Mouse (Mus musculus): ENCODE results near the gene Ncr1. TPM values are rescaled to one million over a fixed set of nuclear protein-coding genes. Genes with fewer than 3 reads are reported as not detected.

The Ncr1 gene
- 4.6 TPM for polyA plus RNA-seq (2014; fragmentation: Illumina TruSeq; extraction: RNeasy Lipid Tissue Mini Kit (QIAGEN cat#74804); ENCODE audit: insufficient read depth, low read depth, low replicate concordance)

DNA sequence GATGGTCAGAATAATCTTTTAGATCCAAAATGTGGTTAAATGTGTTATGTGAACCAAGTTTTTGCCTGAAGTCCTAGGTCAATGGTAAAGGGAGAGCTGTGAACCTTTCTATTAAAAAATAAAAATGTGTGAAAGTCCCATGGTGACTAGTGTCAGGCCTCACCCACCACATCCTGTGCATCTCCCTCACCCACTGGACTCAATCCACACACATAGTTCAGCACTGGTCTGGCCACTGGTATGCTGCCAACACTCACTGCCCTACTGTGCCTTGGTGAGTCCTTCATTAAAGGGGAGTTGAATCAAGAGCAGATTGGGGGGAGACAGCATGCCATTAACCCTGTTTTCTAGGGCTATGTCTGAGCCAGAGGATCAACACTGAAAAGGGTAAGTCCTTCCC lies at the start of gene Ncr1:
Gene Ncr1 (plus strand): TSS at position 216 of the 400 bp plus-strand sequence.

Other genes with a start within 250 kb of the Ncr1 start
- gene Ttyh1, start 218.3 kb upstream of the Ncr1 start, polyA plus RNA-seq (2014; fragmentation: Illumina TruSeq; extraction: RNeasy Lipid Tissue Mini Kit (QIAGEN cat#74804); ENCODE audit: insufficient read depth, low read depth, low replicate concordance), result 0.35 TPM
- gene Leng8, start 200.7 kb upstream of the Ncr1 start, polyA plus RNA-seq (2014; fragmentation: Illumina TruSeq; extraction: RNeasy Lipid Tissue Mini Kit (QIAGEN cat#74804); ENCODE audit: insufficient read depth, low read depth, low replicate concordance), result 31.4 TPM
- gene Leng9, start 187.3 kb upstream of the Ncr1 start, polyA plus RNA-seq (2014; fragmentation: Illumina TruSeq; extraction: RNeasy Lipid Tissue Mini Kit (QIAGEN cat#74804); ENCODE audit: insufficient read depth, low read depth, low replicate concordance), result 4.4 TPM
- gene Cdc42ep5, start 172.9 kb upstream of the Ncr1 start, polyA plus RNA-seq (2014; fragmentation: Illumina TruSeq; extraction: RNeasy Lipid Tissue Mini Kit (QIAGEN cat#74804); ENCODE audit: insufficient read depth, low read depth, low replicate concordance), result 15.0 TPM
- gene Lilra5, start 100.0 kb upstream of the Ncr1 start, polyA plus RNA-seq (2014; fragmentation: Illumina TruSeq; extraction: RNeasy Lipid Tissue Mini Kit (QIAGEN cat#74804); ENCODE audit: insufficient read depth, low read depth, low replicate concordance), result 5.9 TPM
- 0.15 TPM for gene Gp6, start 60.0 kb downstream of the Ncr1 start, polyA plus RNA-seq (2014; fragmentation: Illumina TruSeq; extraction: RNeasy Lipid Tissue Mini Kit (QIAGEN cat#74804); ENCODE audit: insufficient read depth, low read depth, low replicate concordance)
- 5.5 TPM for gene Rdh13, start 107.9 kb downstream of the Ncr1 start, polyA plus RNA-seq (2014; fragmentation: Illumina TruSeq; extraction: RNeasy Lipid Tissue Mini Kit (QIAGEN cat#74804); ENCODE audit: insufficient read depth, low read depth, low replicate concordance)
- gene Eps8l1, start 123.0 kb downstream of the Ncr1 start, polyA plus RNA-seq (2014; fragmentation: Illumina TruSeq; extraction: RNeasy Lipid Tissue Mini Kit (QIAGEN cat#74804); ENCODE audit: insufficient read depth, low read depth, low replicate concordance), result 16.4 TPM
- gene Ppp1r12c, start 164.0 kb downstream of the Ncr1 start, polyA plus RNA-seq (2014; fragmentation: Illumina TruSeq; extraction: RNeasy Lipid Tissue Mini Kit (QIAGEN cat#74804); ENCODE audit: insufficient read depth, low read depth, low replicate concordance), result 87.5 TPM
- gene Tnnt1, start 178.7 kb downstream of the Ncr1 start, polyA plus RNA-seq (2014; fragmentation: Illumina TruSeq; extraction: RNeasy Lipid Tissue Mini Kit (QIAGEN cat#74804); ENCODE audit: insufficient read depth, low read depth, low replicate concordance), result 4.2 TPM
- 179 TPM for gene Tnni3, start 186.5 kb downstream of the Ncr1 start, polyA plus RNA-seq (2014; fragmentation: Illumina TruSeq; extraction: RNeasy Lipid Tissue Mini Kit (QIAGEN cat#74804); ENCODE audit: insufficient read depth, low read depth, low replicate concordance)
- gene Dnaaf3, start 194.7 kb downstream of the Ncr1 start, polyA plus RNA-seq (2014; fragmentation: Illumina TruSeq; extraction: RNeasy Lipid Tissue Mini Kit (QIAGEN cat#74804); ENCODE audit: insufficient read depth, low read depth, low replicate concordance), result 5.0 TPM
- gene Syt5, start 209.8 kb downstream of the Ncr1 start, polyA plus RNA-seq (2014; fragmentation: Illumina TruSeq; extraction: RNeasy Lipid Tissue Mini Kit (QIAGEN cat#74804); ENCODE audit: insufficient read depth, low read depth, low replicate concordance), result 10.7 TPM